Mouse (Mus musculus): ENCODE data around the gene Gm49318.

GRCm38 (mm10) chr9:22072276-22072675 lies 1.2 kb upstream of the Gm49318 start:
- TF ChIP-seq CTCF (IDR thresholded peaks at IDR 0.05; ENCODE audit: insufficient read depth, low read depth, low read length) (no peak), POLR2A (IDR thresholded peaks at IDR 0.05; ENCODE audit: insufficient read depth, low read depth, low read length) (no peak)

Measured in olfactory bulb, adult 2 months (tissue).